Mouse (Mus musculus): Measurements from ENCODE around the gene Cacna2d4. TPM values are rescaled to one million over a fixed set of nuclear protein-coding genes. Genes with fewer than 3 reads are reported as not detected.

The Cacna2d4 gene
- under 1 TPM in 1 of 2 experiments, not detected in 1; 0.01 TPM for polyA plus RNA-seq (2012; fragmentation: generic; extraction: Trizol)

DNA sequence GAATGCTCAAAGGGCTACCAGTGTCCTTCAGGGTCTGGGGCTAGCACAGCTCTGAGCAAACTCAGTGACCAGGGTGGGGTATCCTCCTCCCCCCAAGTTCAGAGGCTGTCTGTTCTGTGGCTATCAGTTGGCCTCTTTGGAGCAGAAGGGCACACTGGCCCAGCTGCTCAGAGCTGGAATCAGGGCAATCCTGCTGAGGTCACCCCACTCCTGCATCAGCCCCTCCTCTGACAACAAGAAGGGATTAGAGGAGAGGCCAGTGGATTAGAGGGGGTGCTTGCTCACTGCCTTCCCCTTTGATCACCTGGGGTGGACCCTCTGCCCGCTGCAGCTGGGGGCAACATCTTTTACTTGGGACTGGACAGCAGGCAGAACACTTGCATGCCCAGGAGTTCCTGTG, at the start of gene Cacna2d4:
Gene Cacna2d4 (plus strand): TSS at position 286 of the 400 bp plus-strand sequence.

DNA sequence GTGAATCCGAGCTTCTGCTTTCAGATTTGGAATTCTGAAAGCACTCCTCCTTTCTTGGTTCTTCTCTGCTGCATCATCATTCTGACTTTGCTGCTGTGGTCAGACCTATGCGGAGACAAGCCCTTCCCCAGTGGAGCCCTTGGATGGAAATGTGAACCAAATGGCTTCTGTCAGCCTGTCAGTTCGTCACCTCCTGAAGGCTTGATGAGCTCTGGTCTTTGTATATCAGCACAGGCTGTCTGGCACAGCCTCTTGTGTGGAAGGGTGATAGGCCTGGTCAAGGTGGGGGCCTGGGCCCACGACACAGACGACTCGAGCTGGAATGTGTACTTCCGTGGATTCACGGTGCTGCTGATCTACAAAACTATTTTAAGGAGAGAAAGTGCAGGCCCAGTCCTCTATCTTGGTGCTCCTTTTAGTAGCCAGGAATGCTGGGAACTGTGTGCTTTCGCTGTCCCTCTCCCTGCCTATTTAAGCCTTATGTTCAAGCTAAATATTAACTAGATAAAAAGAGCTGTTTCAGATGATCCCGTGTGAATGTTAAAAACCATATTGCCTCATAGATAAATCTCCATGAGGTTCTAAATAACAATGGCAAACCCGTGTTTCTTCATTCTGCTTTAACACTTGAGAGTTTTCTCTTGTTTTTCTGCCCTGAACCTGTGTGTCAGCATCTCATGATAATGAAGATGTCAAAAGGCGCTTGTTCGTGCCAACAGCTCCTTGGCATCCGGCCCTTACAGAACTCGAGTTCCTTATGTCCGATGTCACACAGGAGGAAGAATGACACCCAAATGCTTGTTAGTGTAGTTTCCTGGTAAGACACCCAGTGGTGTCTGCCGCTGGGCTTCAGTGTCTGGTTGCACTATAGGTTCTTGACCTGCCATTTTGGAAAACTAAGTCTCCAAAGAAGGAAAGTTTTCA, 39.7 kb upstream of the Cacna2d4 start, which contains the start of gene Cacna1c:
Gene Cacna1c (minus strand): TSS at position 37 of the 924 bp plus-strand sequence.

DNA sequence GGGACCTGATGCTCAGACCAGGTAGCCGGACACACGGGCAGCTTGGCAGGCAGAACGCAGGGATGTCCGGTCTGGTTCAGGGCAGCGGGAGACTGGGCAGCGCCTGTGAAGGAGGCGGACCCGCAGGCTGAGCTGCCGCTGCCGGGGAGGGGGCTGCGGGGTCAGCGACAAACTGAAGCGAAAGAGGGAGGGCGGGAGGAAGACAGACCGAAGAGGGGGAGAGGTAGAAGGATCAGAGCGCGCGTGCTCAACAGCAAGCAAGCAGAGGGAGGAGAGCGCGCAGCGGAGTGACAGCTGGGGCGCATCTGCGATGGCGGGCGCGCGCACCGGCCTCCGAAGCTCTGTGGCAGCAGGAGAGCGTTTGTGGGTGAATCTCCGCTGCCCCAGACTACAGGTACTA, 94.2 kb downstream of the Cacna2d4 start, which contains the start of gene Lrtm2:
Gene Lrtm2 (minus strand): TSS at position 261 of the 400 bp plus-strand sequence.

Other genes with a start within 250 kb of the Cacna2d4 start
- 1 to 10 TPM in 1 of 2 experiments, under 1 TPM in 1; 0.90 to 4.0 TPM for gene Dcp1b, start 61.3 kb upstream of the Cacna2d4 start, polyA plus RNA-seq (2012; fragmentation: generic; extraction: Trizol)
- 1 to 10 TPM; 1.1 to 3.4 TPM for gene Cacna1c, start 40.1 kb upstream of the Cacna2d4 start, polyA plus RNA-seq (2012; fragmentation: generic; extraction: Trizol)
- gene Lrtm2, start 94.2 kb downstream of the Cacna2d4 start, polyA plus RNA-seq (2012; fragmentation: generic; extraction: Trizol): not detected
- gene Adipor2, start 181.2 kb downstream of the Cacna2d4 start, polyA plus RNA-seq (2012; fragmentation: generic; extraction: Trizol): 10 to 100 TPM; 12.0 to 23.4 TPM
- 10 to 100 TPM in 1 of 2 experiments, 1 to 10 TPM in 1; 3.2 to 12.3 TPM for gene Fbxl14, start 243.1 kb downstream of the Cacna2d4 start, polyA plus RNA-seq (2012; fragmentation: generic; extraction: Trizol)